Mouse (Mus musculus): Measurements from ENCODE around the gene Ccdc151.

Gene Ccdc151

GRCm38 (mm10) chr9:22002194-22003162, at the start of gene Ccdc151, which contains the start of gene Prkcsh:
Ccdc151 (minus strand) TSS chr9:22002634.
Prkcsh (plus strand) TSS chr9:22002806.
- DNase-seq (ENCODE audit: inconsistent ontology term), result peak; percentile 100

- peak; percentile 12 for DNase-seq (ENCODE audit: inconsistent ontology term)
Observed at GRCm38 (mm10) chr9:22051958-22052254, 49.5 kb upstream of the Ccdc151 start, which contains the start of gene Elavl3. Elavl3 (minus strand) TSS chr9:22052023.

GRCm38 (mm10) chr9:22051161-22051957, 48.9 kb upstream of the Ccdc151 start:
- no peak for DNase-seq (ENCODE audit: inconsistent ontology term)

DNA sequence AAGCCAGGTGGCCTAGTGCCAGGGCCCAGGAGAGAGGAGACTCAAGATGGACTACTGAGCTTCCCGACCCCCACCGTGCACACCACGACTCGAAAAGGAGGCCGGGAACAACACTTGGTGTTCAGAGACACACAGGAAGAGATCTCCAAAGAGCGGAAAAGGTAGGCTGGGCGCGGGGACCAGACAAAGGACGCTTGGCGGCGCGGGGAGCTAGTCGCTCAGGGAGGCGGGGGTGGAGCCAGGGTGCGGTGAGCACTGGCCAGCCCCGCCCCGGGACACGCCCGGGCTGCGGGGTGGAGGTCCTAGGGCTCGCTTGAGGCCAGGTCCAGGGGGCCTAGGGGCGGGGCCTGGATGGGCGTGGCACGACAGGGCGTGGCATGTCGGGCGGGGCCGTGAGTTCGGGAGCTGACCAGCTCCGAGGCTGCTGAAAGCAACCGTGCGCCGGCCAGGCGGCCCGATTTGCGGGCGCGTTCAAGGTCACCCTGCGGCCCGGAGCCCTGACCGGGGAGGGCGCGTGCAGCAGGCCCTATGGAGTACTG, 48.0 kb upstream of the Ccdc151 start:
- DNase-seq (ENCODE audit: inconsistent ontology term), result peak; percentile 28

- no peak for DNase-seq (ENCODE audit: inconsistent ontology term)
Observed at GRCm38 (mm10) chr9:22049721-22050270, 47.4 kb upstream of the Ccdc151 start.

DNA sequence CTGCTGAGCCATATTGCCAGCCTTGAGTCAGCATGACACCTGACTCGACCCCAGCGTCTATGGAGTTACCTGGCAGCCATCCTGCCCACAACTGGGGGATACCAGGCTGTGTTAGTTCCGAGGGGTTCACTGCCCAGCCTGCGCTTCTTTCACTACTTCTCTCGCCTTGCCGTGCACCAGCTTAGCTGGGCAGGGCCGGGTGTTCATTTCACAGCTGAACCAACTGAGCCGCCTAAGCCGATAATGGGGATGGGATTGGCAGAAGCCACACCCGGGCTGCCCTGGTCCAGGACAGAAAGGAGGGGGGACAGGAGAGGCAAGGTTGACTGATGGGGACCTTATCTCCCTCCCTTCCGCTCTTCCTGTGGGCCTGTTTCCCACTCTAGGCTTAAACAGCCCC, 46.9 kb upstream of the Ccdc151 start:
- DNase-seq (ENCODE audit: inconsistent ontology term), result no peak

DNA sequence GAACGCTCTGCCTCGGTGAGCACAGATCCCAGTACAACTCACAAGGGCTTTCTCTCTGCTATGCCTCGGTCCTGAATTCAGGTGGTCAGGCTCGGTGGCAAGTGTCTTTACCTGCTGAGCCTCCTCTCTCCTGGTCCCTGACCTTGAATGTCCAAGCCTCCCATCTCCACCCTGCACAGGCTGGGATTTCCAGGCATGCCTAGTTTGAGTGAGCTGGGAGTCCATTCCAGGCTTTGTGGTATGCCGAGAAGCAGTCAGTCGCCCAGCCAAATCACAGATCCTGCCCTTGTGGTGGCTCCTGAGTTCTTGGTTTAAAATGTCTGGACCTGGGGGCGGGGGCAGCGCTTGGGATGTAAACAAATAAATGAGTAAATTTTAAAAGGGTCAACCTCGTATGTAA, 44.9 kb upstream of the Ccdc151 start:
- no peak for DNase-seq (ENCODE audit: inconsistent ontology term)

- no peak for DNase-seq (ENCODE audit: inconsistent ontology term)
Observed at GRCm38 (mm10) chr9:22041832-22042231, 39.4 kb upstream of the Ccdc151 start.

DNA sequence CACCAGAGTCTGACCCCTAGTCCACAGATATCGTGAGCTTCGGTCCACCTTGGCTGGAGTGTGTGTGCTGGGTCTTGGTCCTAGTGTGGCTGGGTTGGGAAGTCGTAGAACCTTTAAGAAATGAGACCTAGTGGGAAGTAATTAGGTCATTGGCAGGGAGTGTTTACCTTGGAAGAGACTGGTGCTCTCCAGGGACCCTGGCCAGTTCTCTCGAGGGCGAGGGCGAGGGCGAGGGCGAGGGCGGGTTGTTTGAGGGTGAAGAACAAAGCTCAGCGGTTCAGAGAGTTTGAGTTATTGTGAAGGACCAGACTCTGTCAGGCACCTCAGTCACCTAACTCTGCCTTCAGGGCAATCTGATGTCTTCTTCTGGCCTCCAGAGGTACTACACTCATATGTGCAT, 35.4 kb upstream of the Ccdc151 start:
- no peak for DNase-seq (ENCODE audit: inconsistent ontology term)

DNA sequence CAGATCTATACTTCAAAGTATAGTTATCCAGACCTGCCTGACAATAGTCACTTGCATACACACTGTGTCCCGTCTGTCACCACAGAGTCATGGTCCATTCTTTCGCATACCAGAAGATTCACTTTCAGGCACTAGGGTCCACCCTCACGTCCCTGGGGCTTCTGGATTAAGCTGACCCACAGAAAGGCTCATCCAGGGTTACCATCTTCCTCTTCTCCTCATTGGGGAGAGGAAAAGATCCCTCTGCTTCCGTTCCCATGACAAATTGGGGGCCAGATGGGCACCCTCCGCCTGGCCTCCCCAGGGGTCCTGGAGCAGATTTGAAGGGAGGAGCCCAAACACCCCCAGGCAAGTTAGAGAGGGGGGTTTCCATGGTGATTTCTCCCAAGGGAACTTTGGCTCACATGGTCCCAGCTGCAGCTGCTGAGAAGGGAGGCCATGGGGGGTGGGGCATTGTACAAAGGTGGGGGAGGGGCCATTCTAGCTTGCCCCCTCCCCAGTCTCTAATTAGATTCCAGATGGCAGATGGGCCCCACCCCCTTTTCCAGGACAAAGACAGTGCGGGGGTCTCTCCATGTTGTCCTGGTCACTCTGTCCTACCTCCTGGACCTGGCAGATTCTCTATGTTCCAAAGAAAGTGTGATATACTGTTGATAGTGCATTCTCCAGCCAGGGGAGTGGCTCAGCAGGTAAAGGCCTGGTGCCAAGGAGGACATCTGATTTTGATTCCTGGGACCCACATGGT, 33.0 kb upstream of the Ccdc151 start:
- no peak for DNase-seq (ENCODE audit: inconsistent ontology term)

DNA sequence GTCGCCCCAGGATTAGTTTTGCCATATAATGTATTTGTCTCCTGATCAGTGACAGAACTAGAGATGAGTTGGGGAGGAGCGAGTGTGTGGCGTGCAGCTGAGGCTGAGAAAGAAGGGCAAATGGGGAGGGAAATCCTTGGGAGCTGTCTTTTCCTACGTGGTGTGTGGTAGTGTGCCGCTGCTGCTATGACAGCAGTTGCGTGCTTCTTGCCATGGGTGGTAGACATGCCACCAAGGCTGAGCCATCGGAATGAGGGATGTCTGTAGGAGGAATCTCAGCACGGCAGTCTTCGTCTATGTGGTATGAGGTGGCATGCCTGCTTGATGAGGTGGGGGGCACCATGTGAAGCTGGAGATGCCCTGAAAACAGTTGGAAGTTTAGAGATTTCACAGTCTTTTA, 28.0 kb upstream of the Ccdc151 start:
- DNase-seq (ENCODE audit: inconsistent ontology term), result no peak

GRCm38 (mm10) chr9:22028467-22028866, 26.0 kb upstream of the Ccdc151 start:
- no peak for DNase-seq (ENCODE audit: inconsistent ontology term)

- DNase-seq (ENCODE audit: inconsistent ontology term), result no peak
Observed at GRCm38 (mm10) chr9:22024592-22024991, 22.2 kb upstream of the Ccdc151 start.

DNA sequence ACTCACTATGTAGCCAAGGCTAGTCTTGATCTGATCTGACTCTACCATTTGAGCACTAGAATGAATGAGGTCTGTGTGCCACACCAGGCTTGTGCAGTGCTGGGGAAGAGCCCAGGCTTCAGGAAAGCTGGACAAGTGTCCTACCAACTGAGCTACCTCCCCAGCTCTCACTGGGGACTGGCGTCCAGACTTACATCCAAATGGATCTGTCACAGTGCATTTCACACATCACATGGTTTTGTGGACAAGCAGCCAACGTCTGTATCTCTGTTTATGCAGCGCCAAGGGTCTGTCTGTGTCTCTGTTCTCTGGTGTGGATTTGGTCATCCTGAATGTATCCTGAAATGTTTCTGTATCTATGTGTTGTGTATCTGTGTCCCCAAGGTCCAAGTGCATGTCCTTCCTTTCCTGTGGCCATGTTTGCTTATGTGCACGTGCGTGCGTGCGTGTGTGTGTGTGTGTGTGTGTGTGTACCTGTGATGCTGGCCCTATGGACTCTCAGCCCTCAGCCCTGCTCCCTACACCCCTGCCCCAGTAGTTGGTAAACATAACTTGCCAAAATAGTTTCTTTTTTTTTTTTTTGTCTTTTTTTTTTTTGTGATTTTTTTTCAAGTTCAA, 14.9 kb upstream of the Ccdc151 start:
- DNase-seq (ENCODE audit: inconsistent ontology term), result no peak

GRCm38 (mm10) chr9:22016245-22016644, 13.8 kb upstream of the Ccdc151 start:
- DNase-seq (ENCODE audit: inconsistent ontology term), result no peak

DNA sequence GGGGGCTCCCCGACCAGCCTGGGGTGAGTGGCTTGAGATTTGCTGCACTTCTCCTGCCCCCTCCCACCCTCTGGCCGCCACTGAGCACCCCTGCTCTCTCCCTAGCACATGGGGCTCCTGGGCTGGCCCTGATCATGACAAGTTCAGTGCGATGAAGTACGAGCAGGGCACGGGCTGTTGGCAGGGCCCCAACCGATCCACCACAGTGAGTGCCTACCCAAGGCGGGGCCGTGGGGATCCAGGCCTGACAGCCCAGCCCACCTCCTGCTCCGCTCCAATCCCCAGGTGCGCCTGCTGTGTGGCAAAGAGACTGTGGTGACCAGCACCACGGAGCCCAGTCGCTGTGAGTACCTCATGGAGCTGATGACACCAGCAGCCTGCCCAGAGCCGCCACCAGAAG, 10.3 kb upstream of the Ccdc151 start:
- DNase-seq (ENCODE audit: inconsistent ontology term), result no peak

GRCm38 (mm10) chr9:22011055-22011454, 8.6 kb upstream of the Ccdc151 start:
- DNase-seq (ENCODE audit: inconsistent ontology term), result no peak

DNA sequence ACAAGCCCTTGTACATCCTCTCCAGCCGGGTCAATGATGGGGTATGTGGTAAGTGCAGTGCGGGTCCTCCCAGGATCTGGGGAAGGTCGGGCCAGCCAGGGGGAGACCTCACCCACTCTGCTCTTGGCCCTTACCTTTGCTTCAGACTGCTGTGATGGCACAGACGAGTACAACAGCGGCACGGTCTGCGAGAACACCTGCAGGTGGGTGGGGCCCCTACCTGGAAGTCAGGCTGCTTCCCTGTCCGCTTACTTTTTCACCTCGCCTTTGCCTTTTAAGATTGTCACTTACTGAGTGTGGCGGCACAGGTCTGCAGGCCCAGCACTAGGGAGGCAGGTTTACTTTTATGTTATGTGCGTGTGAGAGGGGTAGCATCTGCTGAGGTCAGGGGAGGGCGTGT, 2.1 kb upstream of the Ccdc151 start:
- DNase-seq (ENCODE audit: inconsistent ontology term), result no peak

DNA sequence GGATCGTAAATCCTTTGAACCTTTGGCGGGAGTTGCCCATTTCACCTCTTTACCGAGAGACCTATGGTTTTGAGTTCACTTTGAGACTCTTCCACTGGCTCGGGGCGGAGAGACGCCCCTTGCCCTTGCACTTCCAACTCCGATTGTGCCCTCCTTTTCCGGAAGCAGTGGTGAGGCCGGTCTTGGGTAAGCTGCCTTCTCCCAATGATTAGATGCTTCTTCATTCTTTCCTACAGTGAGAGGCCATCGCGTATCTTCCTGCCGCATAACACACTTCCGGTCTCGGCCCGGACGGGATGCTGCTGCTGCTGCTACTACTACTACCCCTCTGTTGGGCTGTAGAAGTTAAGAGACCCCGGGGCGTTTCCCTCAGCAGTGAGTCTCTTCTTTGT, 725 bp upstream of the Ccdc151 start:
- no peak for DNase-seq (ENCODE audit: inconsistent ontology term)

- DNase-seq (ENCODE audit: inconsistent ontology term), result no peak
Observed at GRCm38 (mm10) chr9:22001633-22002032, 801 bp downstream of the Ccdc151 start.

GRCm38 (mm10) chr9:22000296-22000695, 2.1 kb downstream of the Ccdc151 start:
- no peak for DNase-seq (ENCODE audit: inconsistent ontology term)

Measured in Muller cell, postnatal 12 days (primary cell).